Mouse (Mus musculus) ES-E14 (cell line): ENCODE results near the gene Cyba. TPM values are rescaled to one million over a fixed set of nuclear protein-coding genes. Genes with fewer than 3 reads are reported as not detected.
A peak's percentile ranks its signal among the peaks of the same experiment; 100 is the strongest.

ENCODE experiments used
- DNase-seq: peaks from one replicate; pipeline ENCODE4 v3.0.0-alpha.2; 2013; ENCODE audit warnings: low read depth, low spot score
- H3K27ac ChIP-seq: 2 replicates; pipeline ENCODE4 v1.5.1; 2012; ENCODE audit warnings: low read depth, mild to moderate bottlenecking, low read length, moderate library complexity, mixed read lengths; ENCODE audit not compliant: poor library complexity, insufficient read depth, severe bottlenecking
- H3K36me3 ChIP-seq: 2 replicates; pipeline ENCODE4 v1.6.1; 2012; ENCODE audit warnings: mild to moderate bottlenecking, low read length, moderate library complexity, mixed read lengths; ENCODE audit not compliant: control insufficient read depth, poor library complexity, insufficient read depth, severe bottlenecking
- H3K4me1 ChIP-seq, 2 experiments: fragments of 150-350 bp in 1 of 2; sonication (generic) in 1 of 2; 2 replicates each; pipeline ENCODE4 v1.6.1; 2012; ENCODE audit warnings: low read length in 2 of 2, mild to moderate bottlenecking in 1 of 2, mixed read lengths in 1 of 2; ENCODE audit not compliant: control insufficient read depth in 2 of 2, insufficient read depth in 2 of 2, poor library complexity in 1 of 2
- H3K4me3 ChIP-seq, 2 experiments: fragments of 150-350 bp in 1 of 2; sonication (generic) in 1 of 2; 2 replicates each; pipeline ENCODE4 v1.5.1; 2012; ENCODE audit warnings: low read length in 2 of 2, low read depth in 1 of 2, mild to moderate bottlenecking in 1 of 2, mixed read lengths in 1 of 2; ENCODE audit not compliant: insufficient read depth in 1 of 2, poor library complexity in 1 of 2, severe bottlenecking in 1 of 2
- H3K9ac ChIP-seq: 2 replicates; pipeline ENCODE4 v1.6.1; 2012; ENCODE audit warnings: low read depth, mild to moderate bottlenecking, low read length, mixed read lengths; ENCODE audit not compliant: poor library complexity, insufficient read depth, severe bottlenecking
- H3K9me3 ChIP-seq: fragments of 150-350 bp; sonication (generic); 2 replicates; pipeline ENCODE4 v1.6.1; 2012; ENCODE audit warnings: low read depth, mild to moderate bottlenecking, low read length; ENCODE audit not compliant: control insufficient read depth, insufficient read depth
- CHD2 ChIP-seq: IDR thresholded peaks from 2 replicates; pipeline ENCODE4 v1.6.1; 2014; ENCODE audit warnings: mild to moderate bottlenecking, low read depth, low read length, inconsistent platforms
- HCFC1 ChIP-seq: IDR thresholded peaks from 2 replicates; pipeline ENCODE4 v1.6.1; 2012; ENCODE audit warnings: low read length, inconsistent platforms, borderline replicate concordance; ENCODE audit not compliant: insufficient read depth
- MAFK ChIP-seq: IDR thresholded peaks from 2 replicates; pipeline ENCODE4 v1.6.1; 2014; ENCODE audit warnings: mild to moderate bottlenecking, low read depth, low read length, inconsistent platforms; ENCODE audit not compliant: insufficient read depth
- ZC3H11A ChIP-seq: IDR thresholded peaks from 2 replicates; pipeline ENCODE4 v1.6.1; 2012; ENCODE audit warnings: low read depth, mild to moderate bottlenecking, inconsistent platforms, low read length, borderline replicate concordance
- ZNF384 ChIP-seq: IDR thresholded peaks from 2 replicates; pipeline ENCODE4 v1.6.1; 2012; ENCODE audit warnings: low read depth, low read length, inconsistent platforms
- in situ Hi-C, 2 experiments: fragments of 600-800 bp; cut with MboI; formaldehyde crosslinking; loops; one replicate each; pipeline ENCODE4 v1.15.1; 2025; ENCODE audit warnings: low sequenced_read_pairs in 2 of 2, inconsistent platforms in 1 of 2; ENCODE audit not compliant: unreplicated experiment in 2 of 2
- total RNA-seq: library from RNA; depleted of rRNA; stranded (reverse); fragments of 300-350 nt; gene quantifications from 2 replicates; pipeline ENCODE4 v1.2.3, GENCODE M21; 2012

The Cyba gene
- total RNA-seq, 1 experiment, result 78.7 TPM

- Histone ChIP-seq H3K9ac (no peak overlapping the region), H3K9me3 (no peaks in the 10 kb centered on the region), H3K27ac (no peak overlapping the region), H3K4me3 (no peak overlapping the region), H3K4me1 (peaks cover 3 to 34% of the 10 kb centered on the region in 2 experiments; a peak in 2 of 4 replicates), H3K36me3 (peaks cover 34% of the 10 kb centered on the region; the same call in 1 of the 2 replicates)
- TF ChIP-seq ZC3H11A (no peak), CHD2 (no peak), HCFC1 (no peak), MAFK (no peak), ZNF384 (no peak)
- in situ Hi-C loops, result no loop called here
- no peak for DNase-seq
Measured at GRCm38 (mm10) chr8:122436146-122436545, 3.4 kb upstream of the Cyba start.

GRCm38 (mm10) chr8:122435375-122435774 is 2.6 kb upstream of the Cyba start:
- Histone ChIP-seq H3K27ac (no peak overlapping the region), H3K36me3 (peaks cover 34% of the 10 kb centered on the region; the same call in 1 of the 2 replicates), H3K4me3 (no peak overlapping the region), H3K4me1 (peaks cover 3 to 34% of the 10 kb centered on the region in 2 experiments; a peak in 2 of 4 replicates), H3K9me3 (no peaks in the 10 kb centered on the region), H3K9ac (no peak overlapping the region)
- in situ Hi-C loops, result no loop called here
- TF ChIP-seq MAFK (no peak), HCFC1 (no peak), ZNF384 (no peak), CHD2 (no peak)
- no peak for DNase-seq

GRCm38 (mm10) chr8:122433269-122433905 is 657 bp upstream of the Cyba start:
- TF ChIP-seq HCFC1, result no peak
- Histone ChIP-seq H3K9ac (no peak overlapping the region), H3K27ac (no peak overlapping the region; the same call in 1 of the 2 replicates)

DNA sequence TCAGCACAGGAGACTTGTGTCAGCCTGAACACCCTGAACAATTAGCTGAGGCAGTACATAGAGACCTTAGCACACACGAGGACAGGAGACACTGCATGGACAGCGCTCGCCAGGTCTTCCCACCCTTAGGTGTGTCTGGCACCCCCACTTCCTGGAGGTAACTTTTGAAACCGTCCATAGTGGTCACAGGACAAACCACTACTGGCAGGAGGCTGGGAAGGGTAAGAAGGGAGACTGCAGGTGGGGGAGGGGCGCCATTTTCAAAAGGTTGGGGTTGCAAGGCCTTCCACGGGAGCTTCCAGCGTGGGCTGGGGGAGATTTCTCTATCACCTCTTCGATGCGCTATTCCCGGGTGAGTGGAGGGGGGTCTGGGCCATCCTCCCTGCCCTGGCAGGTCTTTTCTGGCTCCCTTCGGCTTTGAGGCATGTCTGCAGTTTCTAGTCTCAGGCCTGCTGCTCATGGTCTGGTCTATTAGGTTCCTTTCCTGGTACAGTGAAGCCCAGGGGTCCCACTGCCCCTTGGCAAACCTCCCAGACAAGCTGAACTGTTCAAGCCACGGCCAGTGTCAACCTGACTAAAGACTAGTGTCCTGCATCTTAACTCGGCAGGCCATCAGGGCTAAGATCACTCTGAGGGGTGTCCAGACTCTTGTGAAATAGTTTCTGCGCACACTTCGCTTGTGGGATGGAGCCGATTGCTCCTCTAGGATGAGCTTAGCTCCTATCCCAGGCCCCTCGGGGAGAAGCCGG is 862 bp downstream of the Cyba start:
- no peak for DNase-seq
- Histone ChIP-seq H3K4me3 (peak overlapping the region; percentile 71 to 74), H3K9ac (peak overlapping the region; percentile 74), H3K27ac (no peak overlapping the region), H3K4me1 (peaks cover 3 to 24% of the 10 kb centered on the region in 2 experiments; a peak in 2 of 4 replicates), H3K9me3 (no peaks in the 10 kb centered on the region), H3K36me3 (peaks cover 21% of the 10 kb centered on the region; the same call in 1 of the 2 replicates)
- in situ Hi-C loops, result no loop called here
- TF ChIP-seq MAFK (no peak), HCFC1 (no peak), ZNF384 (no peak), ZC3H11A (no peak), CHD2 (no peak)

More at GRCm38 (mm10) chr8:122433269-122433905, 657 bp upstream of the Cyba start:
- in situ Hi-C loops, result no loop called here
- no peak for DNase-seq
- H3K4me1 ChIP-seq, result peaks cover 3 to 33% of the 10 kb centered on the region in 2 experiments; a peak in 2 of 4 replicates
- peaks cover 27% of the 10 kb centered on the region; the same call in 1 of the 2 replicates for H3K36me3 ChIP-seq
- no peaks in the 10 kb centered on the region for H3K9me3 ChIP-seq
- peak overlapping the region in 1 of 2 experiments; percentile 74; a peak in 2 of 4 replicates for H3K4me3 ChIP-seq
